Mouse (Mus musculus) midbrain, embryonic 10.5 days (tissue): Measurements from ENCODE around the gene Ncoa4. TPM values are rescaled to one million over a fixed set of nuclear protein-coding genes. Genes with fewer than 3 reads are reported as not detected.
A peak's percentile ranks its signal among the peaks of the same experiment; 100 is the strongest.
"Not testable (repeated sequence)": the region's sequence is repeated elsewhere in the genome, so short reads cannot be mapped to it uniquely, and the experiment has no call there.

ENCODE experiments used
- DNase-seq: peaks from one replicate; pipeline ENCODE4 v3.0.0-alpha.2; 2017; ENCODE audit warnings: low spot score
- H3K27ac ChIP-seq: fragments of 300-500 bp; sonication (generic); replicated peaks from 2 replicates; pipeline ENCODE4 v1.5.1; 2016; ENCODE audit warnings: mild to moderate bottlenecking
- H3K27me3 ChIP-seq: fragments of 300-500 bp; sonication (generic); 2 replicates; pipeline ENCODE4 v1.6.1; 2016; ENCODE audit warnings: low read depth, mild to moderate bottlenecking; ENCODE audit not compliant: poor library complexity, severe bottlenecking
- H3K36me3 ChIP-seq: fragments of 300-500 bp; sonication (generic); 2 replicates; pipeline ENCODE4 v1.6.1; 2016; ENCODE audit warnings: mild to moderate bottlenecking, moderate library complexity
- H3K4me1 ChIP-seq: fragments of 300-500 bp; sonication (generic); 2 replicates; pipeline ENCODE4 v1.6.1; 2016
- H3K4me3 ChIP-seq: fragments of 300-500 bp; sonication (generic); 2 replicates; pipeline ENCODE4 v1.5.1; 2016; ENCODE audit warnings: mild to moderate bottlenecking, moderate library complexity
- H3K9me3 ChIP-seq: fragments of 300-500 bp; sonication (generic); replicated peaks from 2 replicates; pipeline ENCODE4 v1.6.1; 2016; ENCODE audit warnings: mild to moderate bottlenecking
- WGBS: fragments of 180-500 bp; shearing (Covaris S2); methylation state at CpG from one replicate; pipeline ENCODE4 v1.1.7; 2016; 5-methylcytosine and 5-hydroxymethylcytosine counted together
- polyA plus RNA-seq: library from polyadenylated mRNA; unstranded; fragments of >200 nt; fragmentation: Nextera tagmentation; extraction: Ambion mirVana; gene quantifications from 2 replicates; pipeline ENCODE4 v1.2.1, GENCODE M21; 2016

Ncoa4 gene
- polyA plus RNA-seq, 1 experiment from 2014 or later = 71.1 TPM

DNA sequence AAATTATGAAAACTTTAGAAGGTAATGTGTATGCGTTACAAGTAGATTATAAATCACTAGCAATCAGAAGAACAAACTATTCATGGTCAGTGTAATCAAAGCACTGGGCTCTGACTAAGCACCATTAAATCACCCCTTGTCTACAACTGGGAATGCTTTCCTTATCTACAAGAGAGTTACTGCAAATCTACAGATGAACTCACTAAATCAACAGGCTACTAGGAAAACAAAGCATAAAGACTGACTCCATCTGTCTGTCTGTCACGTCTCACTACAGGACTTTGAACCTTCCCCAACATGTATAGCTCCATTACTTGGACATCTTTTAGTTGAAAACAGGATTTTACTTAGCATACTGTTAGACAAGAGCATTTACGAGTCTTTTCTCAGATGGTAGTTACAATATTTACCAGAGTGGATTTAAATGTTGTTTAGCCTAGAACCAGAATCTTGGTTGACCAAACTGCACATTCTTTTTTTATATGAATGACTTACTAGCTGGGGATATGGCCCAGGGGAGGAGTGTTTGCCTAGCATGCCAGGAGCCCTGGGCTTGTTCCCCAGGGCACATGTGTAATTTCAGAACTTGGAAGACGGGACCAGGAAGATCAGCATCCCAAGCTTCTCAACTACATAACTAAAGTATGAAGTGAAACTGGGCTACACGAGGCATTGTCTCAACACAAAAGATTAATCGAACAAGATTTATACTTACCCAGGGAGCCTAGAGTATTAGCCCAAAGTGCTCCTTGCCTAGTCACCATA, 31.1 kb downstream of the Ncoa4 start:
- H3K27ac ChIP-seq = no peak overlapping the region
- DNase-seq = no peak
- H3K36me3 ChIP-seq = peaks cover 92% of the 10 kb centered on the region
- H3K4me3 ChIP-seq = no peak overlapping the region
- no peaks in the 10 kb centered on the region for H3K4me1 ChIP-seq
- no peaks in the 10 kb centered on the region for H3K27me3 ChIP-seq
- 95% methylated on average over 6 of the region's 6 CpGs for WGBS
- H3K9me3 ChIP-seq = no peaks in the 10 kb centered on the region

DNA sequence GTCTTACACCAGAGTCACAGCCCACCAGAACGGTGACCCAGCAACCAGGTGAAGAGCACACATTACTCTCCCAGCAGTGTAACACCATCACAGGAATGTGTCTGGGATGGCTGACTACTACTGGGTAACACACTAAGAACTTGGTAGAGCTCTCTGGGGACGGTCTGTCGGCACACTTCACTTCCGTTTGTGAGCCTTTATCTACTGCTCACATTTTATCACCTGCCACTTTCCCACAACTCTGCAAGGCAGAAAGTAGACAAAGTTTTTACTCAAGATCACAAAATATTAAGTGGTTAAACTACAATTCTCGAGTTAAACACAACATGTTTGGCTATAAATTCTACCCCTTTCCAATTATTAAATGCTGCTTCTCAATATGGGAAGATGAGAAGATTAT, 32.3 kb downstream of the Ncoa4 start:
- H3K4me3 ChIP-seq = no peak overlapping the region
- DNase-seq = no peak
- H3K4me1 ChIP-seq = no peaks in the 10 kb centered on the region
- peaks cover 90% of the 10 kb centered on the region for H3K36me3 ChIP-seq
- H3K27me3 ChIP-seq = no peaks in the 10 kb centered on the region
- WGBS = 89% methylated on average over 5 of the region's 5 CpGs
- no peak overlapping the region for H3K27ac ChIP-seq
- no peaks in the 10 kb centered on the region for H3K9me3 ChIP-seq

DNA sequence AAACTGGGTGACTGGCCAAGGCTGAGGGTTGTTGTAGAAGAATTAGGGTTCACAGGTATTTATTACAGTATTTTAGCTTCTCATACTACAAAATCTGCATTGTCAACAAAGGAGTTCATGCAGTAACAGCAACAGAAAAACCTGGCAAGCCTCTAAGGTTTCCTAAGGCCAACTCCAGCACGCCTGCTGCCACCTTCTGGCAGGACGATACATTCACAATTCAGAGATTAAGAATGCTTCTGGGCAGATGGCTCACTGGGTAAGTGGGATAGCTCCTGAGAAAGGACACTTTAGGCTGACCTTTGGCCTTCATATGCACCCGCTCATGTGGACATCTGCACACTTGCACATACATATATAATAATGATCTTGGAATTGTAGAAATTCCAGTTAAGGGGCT, 32.8 kb downstream of the Ncoa4 start:
- no peaks in the 10 kb centered on the region for H3K27me3 ChIP-seq
- no peaks in the 10 kb centered on the region for H3K4me1 ChIP-seq
- H3K27ac ChIP-seq = no peak overlapping the region
- DNase-seq = peak; percentile 35
- 50% methylated on average over 3 of the region's 3 CpGs for WGBS
- H3K36me3 ChIP-seq = peaks cover 90% of the 10 kb centered on the region
- no peaks in the 10 kb centered on the region for H3K9me3 ChIP-seq
- no peak overlapping the region for H3K4me3 ChIP-seq

DNA sequence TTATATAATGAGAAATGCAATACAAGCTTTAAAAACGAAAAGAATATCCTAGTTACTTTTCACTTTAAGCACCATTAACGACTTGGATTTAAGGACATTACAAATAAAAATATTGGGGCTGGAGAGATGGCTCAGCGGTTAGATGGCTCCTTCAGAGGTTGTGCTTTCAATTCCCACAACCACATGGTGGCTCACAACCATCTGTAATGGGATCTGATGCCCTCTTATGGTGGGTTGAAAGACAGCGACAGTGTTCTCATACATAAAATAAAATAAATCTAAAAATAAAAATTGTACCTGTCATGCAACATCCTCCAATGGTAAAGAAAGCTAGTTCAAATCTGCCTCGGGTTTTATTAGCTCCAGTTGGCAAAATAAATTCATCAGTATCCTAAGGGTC, 33.9 kb downstream of the Ncoa4 start:
- H3K4me1 ChIP-seq, DNase-seq, H3K27ac ChIP-seq, H3K27me3 ChIP-seq, H3K9me3 ChIP-seq, H3K4me3 ChIP-seq: not testable (repeated sequence)
- H3K36me3 ChIP-seq = peaks cover 90% of the 10 kb centered on the region
- 83% methylated on average over 5 of the region's 5 CpGs for WGBS

DNA sequence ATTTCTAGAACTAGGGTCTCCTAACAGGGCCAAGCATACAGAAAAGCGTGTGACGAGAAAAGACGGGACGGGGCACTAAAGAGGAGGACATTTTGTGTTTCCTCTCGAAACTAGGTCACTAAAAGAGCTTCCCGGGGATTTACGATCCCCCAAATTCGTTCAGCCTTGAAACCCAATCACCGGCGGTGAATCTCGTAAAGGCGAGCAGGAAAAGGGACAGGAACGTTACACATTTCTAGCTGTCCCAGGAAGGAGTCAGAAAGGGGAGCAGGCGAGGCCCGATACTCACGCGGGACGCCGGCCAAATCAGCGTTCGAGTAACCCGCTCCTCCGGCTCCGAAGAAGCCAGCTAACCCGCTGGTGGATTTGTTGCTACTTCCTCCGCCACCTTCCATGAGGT, 41.7 kb downstream of the Ncoa4 start:
- 0 out of 2 replicates have a peak, but pooled peaks cover 5% of the 10 kb centered on the region for H3K9me3 ChIP-seq
- peaks cover 43% of the 10 kb centered on the region for H3K36me3 ChIP-seq
- peak overlapping the region; percentile 74 for H3K4me3 ChIP-seq
- H3K4me1 ChIP-seq = peaks cover 26% of the 10 kb centered on the region
- peak; percentile 39 for DNase-seq
- peak overlapping the region; percentile 86 for H3K27ac ChIP-seq
- under 1% methylated on average over 26 of the region's 26 CpGs for WGBS
- no peaks in the 10 kb centered on the region for H3K27me3 ChIP-seq

DNA sequence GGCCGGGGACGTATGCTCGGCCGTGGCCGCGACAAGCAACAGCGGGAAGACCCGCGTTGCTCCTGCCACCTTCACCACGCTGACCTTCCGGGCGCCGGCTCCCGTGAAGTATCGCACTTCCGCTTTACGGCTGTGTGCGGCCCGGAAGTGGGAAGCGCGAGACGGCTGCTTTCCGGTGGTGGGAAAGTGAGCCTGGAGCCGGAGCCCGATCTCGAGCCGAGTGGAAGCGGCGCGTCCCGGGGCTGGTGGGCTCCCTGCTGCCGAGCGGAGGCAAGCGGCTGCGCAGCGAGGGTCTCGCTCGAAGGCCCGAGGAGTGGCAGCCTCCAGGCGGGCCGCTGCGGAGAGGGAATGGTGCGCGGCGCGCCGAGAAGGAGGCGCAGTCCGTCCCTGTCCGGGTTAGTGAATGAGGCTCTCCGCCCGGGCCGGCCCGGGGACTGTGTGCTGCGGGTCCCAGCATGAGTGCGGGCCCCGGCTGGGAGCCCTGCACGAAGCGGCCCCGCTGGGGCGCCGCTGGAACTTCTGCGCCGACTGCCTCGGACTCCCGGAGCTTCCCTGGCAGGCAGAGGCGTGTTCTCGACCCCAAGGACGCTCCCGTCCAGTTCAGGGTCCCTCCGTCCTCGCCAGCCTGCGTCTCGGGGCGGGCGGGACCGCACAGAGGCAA, 42.3 kb downstream of the Ncoa4 start, which contains the start of the genes Timm23 and Parg:
Gene Timm23 (minus strand): TSS at position 108 of the 661 bp plus-strand sequence.
Gene Parg (plus strand): TSS at position 159 of the 661 bp plus-strand sequence.
- 0% methylated on average over 77 of the region's 77 CpGs for WGBS
- Histone ChIP-seq H3K27ac (peak within 1 kb of the TSS; percentile 86), H3K9me3 (0 out of 2 replicates have a peak, but pooled peaks cover 5% of the 10 kb centered on the region), H3K4me3 (peak within 1 kb of the TSS; percentile 74), H3K4me1 (peaks cover 26% of the 10 kb centered on the region), H3K27me3 (no peaks in the 10 kb centered on the region), H3K36me3 (peaks cover 37% of the 10 kb centered on the region)
- peak; percentile 91 for DNase-seq

DNA sequence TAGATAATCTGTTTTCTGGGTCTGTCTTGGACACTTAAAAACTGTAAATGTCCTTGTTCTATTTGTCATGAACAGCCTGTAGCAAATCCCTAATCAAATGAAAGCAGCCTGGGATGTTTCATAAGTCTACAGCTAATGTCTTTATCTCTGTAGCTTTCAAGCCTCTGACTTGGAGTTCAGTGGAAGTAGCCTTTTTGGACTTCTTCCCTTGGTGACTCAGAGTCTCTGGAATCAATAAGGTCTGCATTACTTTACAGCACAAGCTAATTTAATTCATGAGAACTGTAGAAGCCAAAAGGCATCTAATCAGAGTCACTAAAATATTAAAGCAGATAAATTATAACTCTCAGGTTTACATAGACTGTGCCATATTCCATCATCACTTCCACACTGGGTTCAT, 66.9 kb downstream of the Ncoa4 start:
- Histone ChIP-seq H3K4me3 (no peak overlapping the region), H3K36me3 (peaks cover 20% of the 10 kb centered on the region), H3K27me3 (no peaks in the 10 kb centered on the region), H3K27ac (no peak overlapping the region), H3K4me1 (no peaks in the 10 kb centered on the region), H3K9me3 (no peaks in the 10 kb centered on the region)
- DNase-seq = no peak

DNA sequence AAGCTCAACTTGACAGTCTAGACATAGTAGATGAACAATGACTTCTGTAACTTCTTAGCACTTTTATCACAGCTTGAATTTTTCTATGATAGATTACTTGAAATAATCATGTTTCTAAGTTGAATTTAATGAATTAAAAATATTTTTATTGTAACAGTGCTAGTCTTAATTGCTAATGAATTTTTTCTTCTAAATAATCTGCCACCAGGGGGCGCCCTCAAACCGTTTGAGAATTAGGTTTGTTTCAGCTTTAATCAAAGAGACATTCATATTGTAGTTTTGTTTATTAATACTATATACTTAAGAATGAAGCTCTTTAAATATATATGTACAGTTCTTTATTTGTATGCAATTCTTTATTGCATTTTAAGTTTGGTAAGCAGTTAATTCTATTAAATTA, 69.3 kb downstream of the Ncoa4 start:
- H3K36me3 ChIP-seq = peaks cover 24% of the 10 kb centered on the region
- WGBS = 2% methylated on average over 2 of the region's 2 CpGs
- no peak overlapping the region for H3K27ac ChIP-seq
- no peaks in the 10 kb centered on the region for H3K27me3 ChIP-seq
- H3K9me3 ChIP-seq = no peaks in the 10 kb centered on the region
- DNase-seq = peak; percentile 23
- no peaks in the 10 kb centered on the region for H3K4me1 ChIP-seq
- H3K4me3 ChIP-seq = no peak overlapping the region

Other genes with a start within 250 kb of the Ncoa4 start
- 0.10 and 0.11 TPM in 2 replicates for gene Galnt15, start 130.9 kb upstream of the Ncoa4 start, polyA plus RNA-seq
- 19.7 and 26.7 TPM in 2 replicates for gene Oxnad1, start 74.5 kb upstream of the Ncoa4 start, polyA plus RNA-seq
- 92.1 and 104 TPM in 2 replicates for gene Dph3, start 74.1 kb upstream of the Ncoa4 start, polyA plus RNA-seq
- not detected in 2 replicates for gene Msmb, start 17.8 kb upstream of the Ncoa4 start, polyA plus RNA-seq
- gene Timm23, start 42.0 kb downstream of the Ncoa4 start, polyA plus RNA-seq = 312 and 360 TPM in 2 replicates
- 47.5 and 48.5 TPM in 2 replicates for gene Parg, start 42.1 kb downstream of the Ncoa4 start, polyA plus RNA-seq
- gene Ogdhl, start 162.2 kb downstream of the Ncoa4 start, polyA plus RNA-seq = 17.4 and 18.4 TPM in 2 replicates
- not detected in 2 replicates for gene 1700024G13Rik, start 228.5 kb downstream of the Ncoa4 start, polyA plus RNA-seq